Mouse (Mus musculus): ENCODE results near the gene Robo1. TPM values are rescaled to one million over a fixed set of nuclear protein-coding genes. Genes with fewer than 3 reads are reported as not detected.

Robo1 gene
- polyA plus RNA-seq, 1 experiment from 2014 or later, result 100 TPM

DNA sequence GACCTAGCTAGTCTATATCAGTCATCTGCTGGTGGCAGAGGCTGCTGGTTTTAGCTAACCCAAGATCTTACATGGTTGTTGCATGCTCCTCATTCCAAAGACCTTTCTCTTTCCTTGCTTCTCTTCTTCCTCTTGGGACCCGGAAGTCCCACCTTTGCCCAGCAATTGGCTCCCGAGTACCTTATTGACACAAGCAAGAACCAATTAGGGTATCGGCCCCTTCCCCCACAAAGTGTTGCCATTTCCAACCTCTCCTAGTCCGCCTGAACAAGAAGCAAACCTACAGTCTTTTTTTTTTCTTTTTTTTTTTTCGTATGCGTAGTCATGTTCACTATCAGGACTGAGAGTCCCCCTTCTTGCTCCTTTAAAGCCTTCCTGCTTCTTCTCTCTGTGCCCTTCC lies 478.0 kb downstream of the Robo1 start:
- Histone ChIP-seq H3K4me3 (no peak overlapping the region), H3K4me2 (replicated peaks) (no peak overlapping the region), H3K27ac (replicated peaks) (peak overlapping the region; percentile 54; the same call in 1 of the 2 replicates), H3K9me3 (no peaks in the 10 kb centered on the region), H3K4me1 (peaks cover 17% of the 10 kb centered on the region; the same call in 1 of the 2 replicates), H3K9ac (replicated peaks) (no peak overlapping the region), H3K27me3 (no peaks in the 10 kb centered on the region), H3K36me3 (no peaks in the 10 kb centered on the region)
- 82% methylated on average over 6 of the region's 6 CpGs for WGBS
- no peak for ATAC-seq (ENCODE audit: low FRiP score, low read depth)

DNA sequence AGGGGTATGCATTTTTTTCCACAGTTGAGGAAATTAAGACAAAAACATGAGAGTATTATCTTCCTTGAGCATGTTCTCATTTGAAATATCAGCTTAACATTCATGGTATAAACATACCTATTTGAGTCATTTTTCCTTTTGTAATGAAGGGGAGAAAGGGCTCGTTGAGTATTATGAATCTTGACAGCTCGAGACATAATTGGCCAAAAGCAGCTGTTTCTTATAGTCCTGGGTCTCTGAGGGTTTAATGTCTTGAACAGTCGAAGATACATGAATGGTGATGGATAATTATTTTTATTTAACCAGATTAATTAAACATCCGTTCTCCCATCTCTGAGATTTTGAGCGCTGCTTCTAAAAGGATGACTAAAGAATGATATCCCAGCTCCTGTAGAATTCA lies 478.5 kb downstream of the Robo1 start:
- no peak for ATAC-seq (ENCODE audit: low FRiP score, low read depth)
- peaks cover 17% of the 10 kb centered on the region; the same call in 1 of the 2 replicates for H3K4me1 ChIP-seq
- H3K4me3 ChIP-seq, result no peak overlapping the region
- no peaks in the 10 kb centered on the region for H3K36me3 ChIP-seq
- H3K27ac ChIP-seq (replicated peaks), result no peak overlapping the region
- H3K27me3 ChIP-seq, result no peaks in the 10 kb centered on the region
- no peak overlapping the region for H3K4me2 ChIP-seq (replicated peaks)
- no peaks in the 10 kb centered on the region for H3K9me3 ChIP-seq
- no peak overlapping the region for H3K9ac ChIP-seq (replicated peaks)
- 53% methylated on average over 5 of the region's 5 CpGs for WGBS

DNA sequence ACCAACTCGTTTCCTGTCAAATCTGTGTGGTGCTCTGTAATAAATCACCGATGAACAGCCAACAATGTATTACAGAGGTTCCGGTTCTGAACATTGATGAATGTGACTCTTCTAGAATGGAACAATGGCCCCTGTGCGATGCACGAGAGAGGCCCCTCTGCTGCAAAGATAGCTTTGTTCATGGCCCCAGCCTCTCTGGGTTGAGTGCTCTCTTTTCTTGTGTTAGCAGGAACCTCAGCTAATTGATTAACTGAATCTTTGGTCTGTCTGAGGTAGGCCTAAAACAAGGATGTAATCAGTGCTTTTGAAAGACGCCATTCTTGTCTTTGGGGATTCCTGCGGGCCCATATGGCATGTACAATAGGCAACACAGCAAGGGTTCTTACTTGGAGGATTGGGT lies 479.9 kb downstream of the Robo1 start:
- Histone ChIP-seq H3K9me3 (no peaks in the 10 kb centered on the region), H3K36me3 (no peaks in the 10 kb centered on the region), H3K27me3 (no peaks in the 10 kb centered on the region), H3K4me1 (peaks cover 14% of the 10 kb centered on the region; the same call in 1 of the 2 replicates), H3K27ac (replicated peaks) (peak overlapping the region; percentile 64), H3K4me2 (replicated peaks) (0 out of 2 replicates have a peak overlapping the region, but pooled peaks have one; percentile 6), H3K9ac (replicated peaks) (no peak overlapping the region), H3K4me3 (no peak overlapping the region)
- ATAC-seq (ENCODE audit: low FRiP score, low read depth), result peak; percentile 78
- WGBS, result 24% methylated on average over 7 of the region's 7 CpGs

DNA sequence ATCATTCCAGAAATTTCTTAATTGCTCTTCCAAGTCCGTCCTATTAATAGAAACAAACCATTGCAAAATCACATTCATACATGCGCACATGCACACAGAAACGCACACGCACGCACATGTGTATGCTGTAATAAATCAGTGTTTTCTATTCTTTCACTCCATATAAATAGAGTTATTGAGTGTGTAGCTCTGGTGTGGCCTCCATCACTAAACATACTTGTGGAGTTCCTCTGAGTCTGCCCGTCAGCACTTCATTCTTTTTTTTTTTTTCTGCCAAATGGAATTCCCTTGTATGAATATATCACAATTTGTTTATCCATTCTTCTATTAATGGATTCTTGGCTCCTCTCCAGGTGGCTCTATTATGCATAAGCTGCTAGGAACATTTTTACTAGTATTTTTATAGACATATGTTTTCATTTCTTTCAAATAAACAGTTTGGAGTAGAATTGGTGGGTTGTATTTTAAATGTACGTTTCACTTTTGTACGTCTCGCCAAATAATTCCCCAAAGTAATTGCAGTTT lies 483.1 kb downstream of the Robo1 start:
- Histone ChIP-seq H3K27me3 (no peaks in the 10 kb centered on the region), H3K36me3 (no peaks in the 10 kb centered on the region), H3K27ac (replicated peaks) (no peak overlapping the region), H3K9ac (replicated peaks) (no peak overlapping the region), H3K4me1 (peaks cover 17% of the 10 kb centered on the region), H3K4me3 (no peak overlapping the region), H3K4me2 (replicated peaks) (no peak overlapping the region), H3K9me3 (no peaks in the 10 kb centered on the region)
- ATAC-seq (ENCODE audit: low FRiP score, low read depth), result no peak
- 94% methylated on average over 9 of the region's 9 CpGs for WGBS

DNA sequence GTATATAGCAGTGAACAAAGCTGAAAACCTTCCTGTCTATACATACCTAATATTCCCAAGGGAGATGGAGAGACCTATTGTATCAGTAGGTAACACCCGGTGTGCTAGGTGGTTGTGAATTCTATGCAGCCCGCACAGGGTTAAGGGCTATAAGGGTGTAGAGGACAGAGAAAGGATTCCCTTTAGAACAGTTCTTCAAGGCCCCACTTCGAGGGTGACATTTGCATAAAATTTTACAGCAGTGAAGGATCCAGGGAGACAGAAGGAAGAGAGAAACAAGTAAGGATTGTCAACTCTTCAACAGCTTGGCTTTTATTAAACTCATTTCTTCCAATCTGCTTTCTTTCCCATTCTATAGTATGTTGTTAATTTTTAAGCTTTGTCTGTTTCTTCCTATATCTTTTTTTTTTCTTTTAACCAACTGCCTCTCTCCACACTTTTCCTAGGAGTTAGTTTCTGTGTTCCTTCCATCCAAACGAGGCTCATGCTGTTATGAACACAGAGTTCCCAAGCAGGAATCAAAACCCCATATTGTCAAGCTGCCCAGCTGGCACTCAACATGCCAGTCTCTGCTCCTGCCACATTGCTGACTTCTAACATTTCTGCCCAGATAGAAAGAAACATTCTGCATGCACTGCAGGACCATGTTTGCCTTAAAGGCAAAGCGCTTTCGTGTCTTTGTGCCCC lies 486.7 kb downstream of the Robo1 start:
- H3K9ac ChIP-seq (replicated peaks), result no peak overlapping the region
- no peaks in the 10 kb centered on the region for H3K9me3 ChIP-seq
- no peak for ATAC-seq (ENCODE audit: low FRiP score, low read depth)
- H3K27me3 ChIP-seq, result no peaks in the 10 kb centered on the region
- H3K27ac ChIP-seq (replicated peaks), result peak overlapping the region; percentile 46; the same call in 1 of the 2 replicates
- no peak overlapping the region for H3K4me2 ChIP-seq (replicated peaks)
- H3K4me1 ChIP-seq, result peaks cover 6% of the 10 kb centered on the region
- 66% methylated on average over 6 of the region's 6 CpGs for WGBS
- no peak overlapping the region for H3K4me3 ChIP-seq
- no peaks in the 10 kb centered on the region for H3K36me3 ChIP-seq

DNA sequence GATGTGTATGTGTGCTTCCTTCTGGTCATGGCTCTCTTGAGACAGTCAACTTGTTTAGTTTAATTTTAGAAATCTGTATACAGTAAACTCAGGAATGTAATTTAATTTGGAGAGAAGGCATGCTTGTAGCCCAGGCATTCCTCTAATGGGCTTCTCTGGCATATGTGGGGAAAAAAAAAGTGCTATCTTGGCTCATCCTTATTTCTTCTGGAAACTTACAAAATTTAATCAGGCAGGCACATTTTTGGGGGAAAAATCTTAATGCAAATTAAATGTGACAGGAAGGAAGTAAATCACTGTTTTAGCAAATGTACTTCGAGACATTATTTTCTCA lies 487.2 kb downstream of the Robo1 start:
- ATAC-seq (ENCODE audit: low FRiP score, low read depth), result no peak
- no peak overlapping the region for H3K9ac ChIP-seq (replicated peaks)
- peak overlapping the region; percentile 46; the same call in 1 of the 2 replicates for H3K27ac ChIP-seq (replicated peaks)
- no peaks in the 10 kb centered on the region for H3K36me3 ChIP-seq
- no peak overlapping the region for H3K4me3 ChIP-seq
- H3K4me1 ChIP-seq, result peaks cover 10% of the 10 kb centered on the region
- WGBS, result 82% methylated on average over 1 of the region's 1 CpGs
- no peaks in the 10 kb centered on the region for H3K9me3 ChIP-seq
- no peak overlapping the region for H3K4me2 ChIP-seq (replicated peaks)
- H3K27me3 ChIP-seq, result no peaks in the 10 kb centered on the region

DNA sequence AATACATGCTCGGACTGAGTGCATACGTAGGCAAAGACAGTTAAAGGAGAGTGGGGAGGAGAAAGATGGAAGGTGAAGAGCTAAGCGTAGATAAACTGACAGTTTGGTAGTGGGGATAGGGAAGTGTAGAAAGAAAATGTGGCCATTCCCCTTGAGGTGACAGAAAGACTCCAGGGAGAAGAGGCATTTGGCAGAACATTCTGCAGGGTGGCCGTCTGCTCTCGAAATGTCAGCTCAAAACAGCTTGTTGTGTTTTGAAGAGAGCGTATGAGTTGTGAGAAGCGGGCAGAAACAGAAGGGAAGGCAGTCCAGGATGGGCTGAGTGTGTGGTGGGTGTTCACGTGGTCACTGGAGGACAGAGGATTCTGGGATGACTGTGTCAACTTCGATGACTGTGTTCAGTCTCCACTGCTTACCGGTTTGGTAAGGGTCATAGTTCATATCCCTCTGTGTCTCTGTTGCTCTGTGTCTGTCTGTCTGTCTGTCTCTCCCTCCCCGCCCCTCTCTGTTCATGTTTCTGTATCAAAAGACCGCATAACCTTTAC lies 490.4 kb downstream of the Robo1 start:
- Histone ChIP-seq H3K36me3 (no peaks in the 10 kb centered on the region), H3K4me2 (replicated peaks) (no peak overlapping the region), H3K9me3 (no peaks in the 10 kb centered on the region), H3K9ac (replicated peaks) (no peak overlapping the region), H3K4me3 (no peak overlapping the region), H3K4me1 (peaks cover 12% of the 10 kb centered on the region), H3K27ac (replicated peaks) (no peak overlapping the region), H3K27me3 (no peaks in the 10 kb centered on the region)
- 88% methylated on average over 12 of the region's 12 CpGs for WGBS
- ATAC-seq (ENCODE audit: low FRiP score, low read depth), result no peak

DNA sequence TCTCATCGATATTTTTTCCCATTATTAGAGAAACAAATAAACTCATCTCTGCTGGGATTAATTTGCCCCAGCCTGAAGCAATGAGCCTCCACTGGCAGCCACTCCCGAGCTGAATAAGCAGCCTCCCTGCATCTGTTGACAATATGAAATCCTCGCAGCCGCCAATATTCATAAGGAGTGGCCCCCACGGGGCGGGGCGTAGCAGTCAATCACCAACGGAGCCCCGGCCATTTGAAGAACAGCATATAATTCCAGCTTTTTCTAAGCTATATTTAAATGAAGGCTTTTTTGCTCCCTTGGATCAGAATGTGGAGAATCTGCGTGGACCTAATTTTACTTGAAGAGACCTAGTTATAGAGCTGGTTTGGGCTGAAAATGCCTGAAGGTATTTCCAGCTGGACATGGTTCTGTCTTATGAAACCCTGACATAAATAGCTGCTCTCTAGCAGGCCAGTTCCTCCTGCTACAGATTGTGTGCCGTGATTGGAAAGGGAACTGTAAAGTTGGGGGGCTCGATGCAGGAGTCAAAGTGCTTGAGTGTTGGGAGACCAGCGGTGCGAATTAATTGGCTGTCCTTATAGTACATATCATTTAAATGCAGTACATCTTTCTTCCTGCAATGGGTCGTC lies 492.1 kb downstream of the Robo1 start:
- Histone ChIP-seq H3K27me3 (no peaks in the 10 kb centered on the region), H3K27ac (replicated peaks) (peak overlapping the region; percentile 71), H3K36me3 (no peaks in the 10 kb centered on the region), H3K9ac (replicated peaks) (no peak overlapping the region), H3K4me1 (peaks cover 12% of the 10 kb centered on the region), H3K4me2 (replicated peaks) (peak overlapping the region; percentile 13; the same call in 1 of the 2 replicates), H3K4me3 (no peak overlapping the region), H3K9me3 (no peaks in the 10 kb centered on the region)
- peak; percentile 66; the same call in 1 of the 2 replicates for ATAC-seq (ENCODE audit: low FRiP score, low read depth)
- 60% methylated on average over 15 of the region's 15 CpGs for WGBS

DNA sequence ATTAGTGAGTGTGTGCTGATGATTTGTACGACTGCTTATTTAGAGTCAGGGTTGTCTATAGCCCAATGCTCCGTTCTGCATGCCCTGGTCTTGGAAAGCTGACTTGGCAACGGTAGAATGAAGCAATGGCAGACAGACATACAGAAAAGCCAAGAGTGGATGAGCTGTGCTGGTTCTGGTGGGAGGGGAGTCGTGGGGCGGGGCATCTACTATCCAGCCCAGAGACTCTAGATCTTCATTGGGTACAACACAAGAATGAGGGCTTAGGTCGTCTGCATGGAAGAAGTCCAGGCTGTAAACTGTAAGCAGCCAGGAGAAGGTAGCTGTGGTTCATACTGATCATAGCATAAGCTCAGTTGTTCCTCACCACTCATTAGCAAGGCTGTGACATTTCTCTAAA lies 492.7 kb downstream of the Robo1 start:
- peaks cover 9% of the 10 kb centered on the region for H3K4me1 ChIP-seq
- H3K9me3 ChIP-seq, result no peaks in the 10 kb centered on the region
- H3K4me3 ChIP-seq, result no peak overlapping the region
- no peak overlapping the region for H3K9ac ChIP-seq (replicated peaks)
- no peak for ATAC-seq (ENCODE audit: low FRiP score, low read depth)
- peak overlapping the region; percentile 71; the same call in 1 of the 2 replicates for H3K27ac ChIP-seq (replicated peaks)
- 86% methylated on average over 6 of the region's 6 CpGs for WGBS
- no peaks in the 10 kb centered on the region for H3K36me3 ChIP-seq
- H3K4me2 ChIP-seq (replicated peaks), result no peak overlapping the region
- no peaks in the 10 kb centered on the region for H3K27me3 ChIP-seq

DNA sequence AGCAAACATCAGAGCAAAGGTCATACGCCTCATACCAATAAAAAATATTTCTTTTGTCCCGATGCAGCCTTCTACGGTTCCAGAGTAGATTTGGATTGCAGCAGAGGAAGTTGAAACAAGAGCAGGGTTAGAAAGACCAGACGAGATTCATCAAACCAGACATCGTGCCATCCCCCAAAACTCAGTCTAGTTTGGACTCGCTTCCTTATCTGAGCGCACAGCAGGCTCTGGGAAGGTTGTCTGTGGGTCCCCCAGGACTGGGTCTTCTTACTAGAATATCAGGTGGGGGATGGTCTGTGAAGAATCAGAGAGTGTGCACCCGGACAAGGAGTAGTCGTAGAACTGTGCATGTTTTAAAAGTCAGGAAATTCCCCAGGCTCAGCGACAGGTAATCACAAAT lies 500.2 kb downstream of the Robo1 start:
- Histone ChIP-seq H3K9ac (replicated peaks) (no peak overlapping the region), H3K36me3 (no peaks in the 10 kb centered on the region), H3K9me3 (no peaks in the 10 kb centered on the region), H3K4me3 (no peak overlapping the region), H3K4me2 (replicated peaks) (no peak overlapping the region), H3K27me3 (no peaks in the 10 kb centered on the region), H3K4me1 (peaks cover 14% of the 10 kb centered on the region), H3K27ac (replicated peaks) (no peak overlapping the region)
- no peak; the same call in 1 of the 2 replicates for ATAC-seq (ENCODE audit: low FRiP score, low read depth)
- whole genome bisulfite sequencing, result 66% methylated on average over 10 of the region's 10 CpGs

DNA sequence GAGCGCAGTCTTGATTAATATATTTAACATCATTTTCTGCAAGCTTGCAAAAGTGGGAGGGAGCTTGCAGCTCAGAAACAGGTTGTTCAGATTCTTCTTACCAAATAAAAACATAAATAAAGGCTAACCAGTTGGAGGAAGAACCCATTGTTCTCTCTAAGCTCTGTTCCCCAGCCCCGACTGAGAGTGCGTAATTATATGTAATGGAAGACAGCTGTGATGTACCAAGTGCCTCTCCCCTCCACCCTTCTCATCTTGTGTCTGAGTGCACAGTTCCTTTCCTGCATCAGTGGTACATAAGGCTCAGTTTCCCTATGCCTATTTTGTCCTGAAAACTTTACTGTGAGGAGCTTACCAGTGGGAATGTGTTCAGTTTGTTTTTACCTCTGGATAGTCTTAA lies 502.8 kb downstream of the Robo1 start:
- Histone ChIP-seq H3K27me3 (no peaks in the 10 kb centered on the region), H3K4me3 (no peak overlapping the region), H3K27ac (replicated peaks) (peak overlapping the region; percentile 49; the same call in 1 of the 2 replicates), H3K4me2 (replicated peaks) (no peak overlapping the region), H3K4me1 (peaks cover 14% of the 10 kb centered on the region), H3K9ac (replicated peaks) (no peak overlapping the region), H3K9me3 (no peaks in the 10 kb centered on the region), H3K36me3 (no peaks in the 10 kb centered on the region)
- ATAC-seq (ENCODE audit: low FRiP score, low read depth), result peak; percentile 51; the same call in 1 of the 2 replicates
- WGBS, result 44% methylated on average over 3 of the region's 3 CpGs

DNA sequence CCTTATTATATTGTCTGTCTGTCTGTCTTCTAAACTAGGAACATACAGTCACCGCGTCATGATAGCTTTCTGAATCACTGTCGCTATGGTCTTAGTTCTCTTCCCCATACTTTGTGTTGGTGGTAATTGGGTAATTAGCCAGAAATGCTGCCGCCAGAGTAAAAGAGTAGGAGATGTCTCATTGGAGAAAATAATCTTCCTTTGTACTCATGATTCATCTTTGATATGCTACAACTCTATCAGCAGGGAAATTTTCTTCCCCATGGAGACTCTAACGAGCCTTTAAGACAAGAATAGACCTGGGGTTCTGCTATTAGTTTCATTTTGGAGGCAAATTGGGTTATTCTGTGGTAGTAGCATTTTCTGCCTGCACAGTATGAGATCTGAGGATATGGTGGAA lies 503.4 kb downstream of the Robo1 start:
- Histone ChIP-seq H3K4me3 (no peak overlapping the region), H3K9me3 (no peaks in the 10 kb centered on the region), H3K4me2 (replicated peaks) (no peak overlapping the region), H3K36me3 (no peaks in the 10 kb centered on the region), H3K4me1 (peaks cover 14% of the 10 kb centered on the region), H3K27me3 (no peaks in the 10 kb centered on the region), H3K27ac (replicated peaks) (no peak overlapping the region), H3K9ac (replicated peaks) (no peak overlapping the region)
- WGBS, result 65% methylated on average over 5 of the region's 5 CpGs
- no peak for ATAC-seq (ENCODE audit: low FRiP score, low read depth)

All from midbrain, embryonic 12.5 days (tissue).